Mouse (Mus musculus) frontal cortex, postnatal 14 days (tissue): ENCODE data around the gene Cfap97d2.
"Not testable (repeated sequence)": the region's sequence is repeated elsewhere in the genome, so short reads cannot be mapped to it uniquely, and the experiment has no call there.

ENCODE experiments used
- DNase-seq, 2 experiments: peaks; one replicate each; pipeline ENCODE4 v3.0.0; 2022; ENCODE audit warnings: low spot score in 2 of 2

Cfap97d2 gene

DNA sequence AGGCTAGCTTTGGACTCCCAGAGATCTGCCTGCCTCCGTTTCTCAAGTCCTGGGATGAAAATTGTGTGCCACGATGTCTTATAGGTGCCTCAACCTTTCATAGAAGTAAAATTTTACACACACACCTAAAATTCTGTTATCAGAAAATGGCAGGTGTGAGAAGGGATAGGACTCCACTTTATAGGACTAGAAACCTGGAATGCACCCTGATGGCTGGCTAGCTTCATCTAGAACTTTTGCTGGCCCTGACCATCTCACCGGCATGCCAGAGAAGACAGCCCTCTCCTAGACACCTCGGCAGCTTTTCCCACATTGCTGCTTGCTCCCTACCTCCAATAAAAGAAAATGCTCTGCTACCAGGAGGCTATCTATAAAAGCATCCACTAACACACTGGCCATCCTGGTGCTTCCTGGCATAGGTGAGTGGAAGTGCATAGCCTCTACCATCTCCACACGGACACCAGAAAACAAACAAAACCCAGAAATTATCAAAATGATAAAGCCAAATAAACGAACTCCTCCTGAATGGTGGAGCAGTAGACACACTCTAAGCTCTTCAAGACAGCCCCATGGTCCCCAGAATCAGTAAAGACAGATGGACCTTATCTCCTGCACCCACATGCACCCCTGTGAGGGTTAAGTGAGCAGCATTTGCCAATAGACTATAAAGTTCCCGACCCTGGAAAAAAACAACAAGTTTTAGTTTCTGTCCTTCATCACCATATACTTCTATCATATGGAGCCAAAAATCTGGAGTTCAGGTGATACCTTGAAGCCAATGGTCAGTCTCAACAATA lies 35.3 kb downstream of the Cfap97d2 start:
- DNase-seq: no peak

DNA sequence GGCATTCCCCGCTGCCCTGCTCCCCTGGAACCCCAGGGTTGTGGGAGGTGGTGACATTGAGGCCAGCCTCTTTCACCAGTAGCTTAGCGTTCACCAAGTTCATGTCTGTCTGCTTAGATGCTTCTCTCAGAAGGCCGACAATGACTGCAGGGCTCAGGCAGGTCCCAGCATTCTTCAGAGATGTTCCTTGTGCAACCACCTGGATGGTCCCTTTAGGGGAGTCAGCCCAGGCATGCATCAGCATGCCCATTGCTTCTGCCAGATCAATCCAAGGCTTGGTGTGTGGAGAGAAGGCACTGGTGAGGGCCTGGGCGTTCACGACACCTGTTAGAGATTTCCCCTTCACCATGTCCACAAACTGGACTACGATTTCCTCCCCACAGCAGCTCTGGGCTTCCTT lies 40.5 kb downstream of the Cfap97d2 start:
- not testable (repeated sequence) for DNase-seq

DNA sequence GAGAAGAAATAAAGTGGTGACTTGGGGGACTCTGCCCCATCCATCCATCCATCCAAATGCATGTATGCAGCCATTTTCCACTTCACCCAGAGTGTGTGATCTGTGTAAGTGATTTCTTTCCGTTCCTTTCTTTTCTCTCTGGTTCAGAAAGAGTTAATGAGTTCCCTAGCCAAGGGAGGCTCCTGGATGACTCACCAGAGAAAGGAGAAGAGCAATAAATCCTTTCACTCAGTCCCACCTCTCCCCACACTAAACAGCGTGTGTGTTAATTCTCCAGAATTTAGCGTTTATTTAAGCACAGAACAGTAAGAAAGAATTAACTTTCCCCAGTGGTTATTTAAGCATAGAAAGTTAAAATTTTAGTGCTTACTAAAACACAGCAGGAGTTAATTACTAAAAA lies 41.9 kb downstream of the Cfap97d2 start:
- DNase-seq: no peak

DNA sequence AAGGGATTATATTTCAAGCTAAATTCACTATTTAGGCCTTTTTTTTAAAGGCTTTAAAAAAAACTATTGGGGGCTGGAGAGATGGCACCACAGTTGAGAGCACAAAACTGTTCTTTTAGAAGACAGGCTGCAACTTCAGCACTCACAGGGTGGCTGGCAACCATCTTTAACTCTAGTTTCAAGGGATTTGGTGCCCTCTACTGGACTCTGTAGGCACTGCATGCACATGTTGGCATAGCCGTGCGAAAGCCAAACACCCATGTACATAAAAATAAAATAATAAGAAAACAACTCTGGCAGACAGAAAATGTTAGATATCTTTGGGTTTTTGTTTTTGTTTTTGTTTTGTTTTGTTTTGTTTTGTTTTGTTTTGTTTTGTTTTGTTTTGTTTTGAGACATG lies 48.0 kb downstream of the Cfap97d2 start:
- DNase-seq: peak; percentile 40 to 60

DNA sequence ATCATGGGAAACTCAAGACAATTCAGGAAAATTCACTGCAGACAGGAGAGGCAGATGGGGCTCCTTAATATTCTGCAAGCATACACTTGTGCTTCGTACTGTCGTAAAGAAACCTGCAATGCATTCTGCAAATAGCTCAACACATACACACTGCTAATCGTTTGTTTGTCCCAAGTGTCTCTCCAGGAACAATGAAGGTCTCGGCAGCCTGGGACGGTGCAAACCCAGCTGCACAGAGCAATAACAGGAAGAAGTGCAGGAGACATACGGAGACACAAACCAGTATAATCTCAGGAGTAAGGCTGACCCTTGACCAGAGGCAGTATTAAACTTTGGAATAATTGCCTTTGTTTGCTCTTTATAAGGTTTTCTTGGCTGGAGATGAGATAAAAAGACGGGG lies 50.8 kb downstream of the Cfap97d2 start:
- no peak for DNase-seq

DNA sequence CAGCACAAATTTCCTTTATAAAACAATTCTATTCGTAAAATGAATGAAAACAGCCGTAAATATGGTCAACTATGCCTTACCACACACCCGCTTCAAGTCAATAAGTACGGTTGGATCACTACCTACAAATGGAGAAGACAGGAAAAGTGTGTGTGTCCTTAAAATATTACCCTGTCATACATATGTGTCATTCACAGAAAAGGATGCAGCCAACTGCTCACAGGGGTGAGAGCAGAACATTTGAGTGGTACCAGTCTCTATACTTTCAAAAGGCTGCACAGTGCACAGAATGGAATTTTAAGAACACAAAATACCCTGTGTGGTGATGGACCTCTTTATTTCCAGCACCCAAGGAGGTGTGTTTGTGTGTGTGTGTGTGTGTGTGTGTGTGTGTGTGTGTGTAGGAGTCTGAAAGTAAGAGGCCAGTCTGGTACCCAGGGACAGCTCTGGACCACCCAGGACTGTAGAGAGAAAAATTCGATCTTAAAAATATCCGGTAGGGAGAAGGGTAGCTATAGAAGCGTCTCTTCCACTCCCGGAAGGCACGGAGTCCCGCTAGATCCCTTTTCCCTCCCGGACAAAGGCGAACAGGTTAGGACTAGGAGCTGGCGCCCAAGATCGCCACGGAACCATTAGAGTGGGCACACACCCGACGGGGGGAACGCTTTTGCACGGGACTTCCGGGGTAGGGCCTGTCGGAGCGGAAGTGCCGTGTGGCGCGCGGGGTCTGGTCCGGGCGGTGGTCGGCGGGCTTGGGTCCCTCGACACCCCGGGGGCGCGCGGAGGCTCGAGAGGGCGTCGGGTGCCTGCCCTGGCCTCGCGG lies 51.5 kb downstream of the Cfap97d2 start, which contains the start of gene Cdc16:
Gene Cdc16 (plus strand): TSS at position 695 of the 823 bp plus-strand sequence.
- peak; percentile 78 to 82 for DNase-seq

DNA sequence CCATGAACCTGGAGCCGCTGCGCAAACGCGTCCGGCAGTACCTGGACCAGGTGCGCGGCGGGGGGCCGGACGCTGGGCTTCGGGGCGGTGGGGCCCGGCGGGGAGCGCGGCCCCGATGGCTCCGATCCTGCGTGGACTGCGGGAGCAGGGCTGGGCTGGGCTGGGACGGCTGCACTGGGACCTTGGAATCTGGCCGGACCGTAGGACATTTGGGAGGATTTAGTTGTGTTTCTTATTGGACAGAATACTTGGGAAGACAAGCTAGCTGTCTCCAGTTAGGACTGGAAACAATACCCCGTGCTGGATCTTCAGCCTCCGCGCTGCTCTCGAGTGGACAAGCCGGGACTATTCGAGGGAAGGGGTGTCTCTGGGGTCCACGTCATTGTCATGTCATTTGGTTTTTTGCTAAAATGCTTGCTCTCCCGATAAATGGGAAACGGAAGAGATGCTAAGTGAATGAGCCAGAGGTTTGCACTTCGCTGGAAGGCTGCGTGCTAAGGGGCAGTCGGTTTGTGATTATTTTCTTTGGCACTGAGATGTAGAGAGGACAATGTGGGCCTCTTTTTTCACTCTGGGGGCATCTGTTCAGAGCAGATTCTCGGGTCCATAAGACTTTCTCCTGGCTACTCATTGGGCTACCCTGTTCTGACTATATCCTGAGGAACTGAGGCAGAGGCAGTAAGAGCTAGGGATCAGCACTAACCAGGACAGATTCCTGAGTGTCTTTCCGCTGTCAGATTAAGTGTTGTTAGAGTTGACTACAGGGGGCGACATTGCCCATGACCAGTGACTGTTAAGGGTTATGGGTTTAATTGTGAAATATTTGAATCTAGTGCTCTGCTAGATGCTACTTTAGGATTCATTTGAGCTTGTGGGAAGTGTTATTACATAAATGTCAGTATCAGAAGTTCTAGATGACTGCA lies 52.4 kb downstream of the Cfap97d2 start:
- DNase-seq: peak in 1 of 2 experiments; percentile 17

DNA sequence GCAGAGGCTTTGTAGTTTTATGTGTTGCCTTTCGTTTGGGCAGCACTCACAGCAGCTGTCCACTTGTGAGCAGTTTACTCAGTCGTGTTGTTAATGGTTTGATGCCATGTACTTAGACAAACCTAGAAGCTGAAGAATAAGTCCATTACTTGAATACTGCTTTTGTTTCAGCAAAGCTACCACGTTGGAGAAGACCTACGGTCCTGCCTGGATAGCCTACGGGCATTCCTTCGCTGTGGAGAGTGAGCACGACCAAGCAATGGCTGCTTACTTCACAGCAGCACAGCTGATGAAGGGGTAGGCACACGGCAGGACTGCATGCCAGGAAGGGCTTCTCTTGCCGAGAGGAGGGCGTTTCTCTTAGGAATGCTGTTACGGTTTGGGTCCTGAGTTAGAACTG lies 63.5 kb downstream of the Cfap97d2 start:
- no peak for DNase-seq

DNA sequence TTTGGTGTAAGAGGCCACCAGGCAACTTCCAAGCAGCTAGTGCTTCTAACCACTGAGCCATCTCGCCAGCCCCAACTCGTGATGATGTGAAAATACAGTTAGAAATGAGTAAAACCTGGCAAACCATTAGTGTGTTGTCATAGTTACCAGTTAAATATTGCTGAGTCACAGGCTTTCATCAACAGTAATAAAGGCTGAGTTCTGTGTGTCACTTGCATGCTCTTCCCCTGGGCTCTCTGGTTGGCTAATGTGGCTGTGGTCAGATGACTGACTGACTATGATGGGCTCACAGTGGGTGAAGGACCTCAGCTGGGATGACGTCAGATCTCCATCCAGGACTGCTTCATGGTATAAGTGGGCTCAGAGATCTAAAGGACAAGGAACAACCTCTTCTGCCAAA lies 74.8 kb downstream of the Cfap97d2 start:
- DNase-seq: no peak

DNA sequence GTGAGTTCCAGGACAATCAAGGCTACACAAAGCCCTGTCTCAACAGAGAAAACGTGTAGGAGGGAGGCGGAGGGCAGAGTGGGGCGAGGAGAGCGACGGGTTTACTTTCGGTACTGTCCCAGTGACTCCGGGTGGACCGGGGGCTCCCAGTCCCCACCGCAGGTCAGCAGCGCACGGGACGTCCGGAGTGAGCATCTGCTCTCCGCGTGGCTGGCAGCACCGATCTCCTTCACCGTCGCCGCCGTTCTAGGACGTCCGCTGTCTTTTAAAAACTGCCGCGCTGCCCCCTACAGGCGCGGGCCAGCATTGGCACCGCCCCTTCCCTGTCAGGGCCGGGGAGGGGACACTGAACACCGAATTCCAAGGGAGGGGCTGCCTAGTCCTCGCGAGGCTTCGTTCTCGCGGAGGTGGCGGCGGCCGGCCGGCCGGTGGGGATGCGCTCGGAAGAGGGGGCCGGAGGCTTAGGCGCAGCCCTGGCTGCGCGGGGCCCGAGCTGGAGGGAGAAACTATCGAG lies 79.6 kb downstream of the Cfap97d2 start, which contains the start of gene Upf3a:
Gene Upf3a (plus strand): TSS at position 366 of the 514 bp plus-strand sequence.
- DNase-seq: peak; percentile 82 to 85

DNA sequence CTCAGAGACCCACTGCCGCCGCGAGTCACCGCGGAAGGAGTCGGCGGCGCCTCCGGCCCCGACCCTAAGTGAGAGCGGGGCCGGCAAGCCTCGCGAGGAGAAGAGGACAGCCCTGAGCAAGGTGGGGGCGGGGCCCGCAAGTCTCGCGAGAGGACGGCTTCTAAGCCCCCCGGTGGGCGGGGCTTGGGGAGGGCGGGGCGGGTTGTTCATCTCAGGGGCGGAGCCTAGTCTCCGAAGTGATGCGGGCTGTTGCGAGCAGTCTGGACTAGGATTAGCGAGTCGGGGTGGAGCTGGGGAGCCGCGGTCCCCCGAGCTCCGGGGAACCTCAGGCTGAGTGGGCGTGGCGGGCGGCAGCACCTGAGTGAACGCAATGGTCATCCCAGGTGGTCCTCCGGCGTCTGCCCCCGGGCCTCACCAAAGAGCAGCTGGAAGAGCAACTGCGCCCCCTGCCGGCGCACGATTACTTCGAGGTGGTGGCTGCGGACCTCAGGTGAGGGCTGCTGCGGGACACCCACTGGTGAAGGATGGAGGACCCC lies 80.1 kb downstream of the Cfap97d2 start:
- peak; percentile 83 to 94 for DNase-seq

DNA sequence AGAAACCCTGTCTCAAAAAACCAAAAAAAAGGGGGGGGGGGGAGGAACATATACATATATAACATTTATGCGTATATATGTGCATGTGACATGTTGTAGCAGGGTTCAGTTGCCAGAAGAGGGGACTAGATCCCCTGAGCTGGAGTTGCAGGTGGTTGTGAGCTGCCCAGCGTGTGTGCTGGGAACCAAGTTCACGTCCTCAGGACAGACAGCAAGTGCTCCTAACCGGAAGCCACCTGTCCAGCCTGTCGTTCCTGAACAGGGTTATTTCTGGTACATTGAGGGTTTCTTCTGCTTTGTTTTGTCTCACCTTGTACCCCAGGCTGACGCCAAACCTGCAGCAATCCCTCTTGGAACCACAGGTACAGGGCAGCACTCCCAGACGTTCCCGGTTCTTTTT lies 83.9 kb downstream of the Cfap97d2 start:
- DNase-seq: no peak
